Mouse (Mus musculus) liver, adult 2 months (tissue): Measurements from ENCODE around the gene Ptges3l. TPM values are rescaled to one million over a fixed set of nuclear protein-coding genes. Genes with fewer than 3 reads are reported as not detected.

ENCODE experiments used
- DNase-seq: peaks from one replicate; pipeline ENCODE4 v3.0.0-alpha.2; 2011; ENCODE audit warnings: low read depth, low spot score; ENCODE audit errors: extremely low read depth
- H3K27ac ChIP-seq: fragments of 200-500 bp; replicated peaks from 2 replicates; pipeline ENCODE4 v1.5.1; 2012; ENCODE audit warnings: low read depth, mild to moderate bottlenecking, control low read depth, inconsistent platforms, low read length; ENCODE audit not compliant: insufficient read depth
- H3K27me3 ChIP-seq: fragments of 200-500 bp; 2 replicates; pipeline ENCODE4 v1.6.1; 2012; ENCODE audit warnings: mild to moderate bottlenecking, moderate library complexity, low read length, inconsistent platforms; ENCODE audit not compliant: control insufficient read depth, insufficient read depth
- H3K36me3 ChIP-seq: fragments of 200-500 bp; 2 replicates; pipeline ENCODE4 v1.6.1; 2012; ENCODE audit warnings: low read length, inconsistent platforms; ENCODE audit not compliant: control insufficient read depth, insufficient read depth
- H3K4me1 ChIP-seq: fragments of 200-500 bp; 2 replicates; pipeline ENCODE4 v1.6.1; 2011; ENCODE audit warnings: low read length; ENCODE audit not compliant: control insufficient read depth, insufficient read depth
- H3K4me3 ChIP-seq: fragments of 200-500 bp; 2 replicates; pipeline ENCODE4 v1.5.1; 2011; ENCODE audit warnings: low read depth, mild to moderate bottlenecking, control low read depth, low read length, moderate library complexity; ENCODE audit not compliant: insufficient read depth
- H3K79me2 ChIP-seq: fragments of 200-500 bp; 2 replicates; pipeline ENCODE4 v1.6.1; 2012; ENCODE audit warnings: inconsistent platforms, mild to moderate bottlenecking, low read length, moderate library complexity; ENCODE audit not compliant: control insufficient read depth, insufficient read depth
- H3K9ac ChIP-seq: fragments of 200-500 bp; 2 replicates; pipeline ENCODE4 v1.6.1; 2012; ENCODE audit warnings: low read depth, mild to moderate bottlenecking, control low read depth, inconsistent platforms, low read length
- CTCF ChIP-seq: fragments of 200-500 bp; IDR thresholded peaks from 2 replicates; pipeline ENCODE4 v1.5.1; 2011; ENCODE audit warnings: low read depth, low read length, control low read depth
- POLR2A ChIP-seq: fragments of 200-500 bp; IDR thresholded peaks from 2 replicates; pipeline ENCODE4 v1.6.1; 2011; ENCODE audit warnings: low read length, control low read depth; ENCODE audit not compliant: insufficient read depth; ENCODE audit errors: extremely low read depth
- WGBS: fragments of 180-500 bp; shearing (Covaris S2); methylation state at CpG from one replicate; pipeline ENCODE4 v1.1.7; 2018; 5-methylcytosine and 5-hydroxymethylcytosine counted together
- polyA plus RNA-seq: library from polyadenylated mRNA; depleted of rRNA; stranded (reverse); fragments of >200 nt; gene quantifications from 2 replicates; pipeline ENCODE4 v1.2.3, GENCODE M21; 2012
- total RNA-seq: library from RNA; depleted of rRNA; stranded (reverse); fragments of >200 nt; gene quantifications from 2 replicates; pipeline ENCODE4 v1.2.3, GENCODE M21; 2014

Gene Ptges3l
- total and polyA plus RNA-seq, 2 experiments, result 0.46 to 0.93 TPM

- no peak overlapping the region for H3K27ac ChIP-seq
- no peak overlapping the region for H3K4me3 ChIP-seq
- DNase-seq, result no peak
- no peak for TF ChIP-seq POLR2A
- TF ChIP-seq CTCF, result no peak
- WGBS, result 86% methylated on average over 5 of the region's 5 CpGs
- H3K27me3 ChIP-seq, result no peaks in the 10 kb centered on the region
- no peaks in the 10 kb centered on the region for H3K36me3 ChIP-seq
- peaks cover 5% of the 10 kb centered on the region; the same call in 1 of the 2 replicates for H3K4me1 ChIP-seq
- 0 out of 2 replicates have a peak, but pooled peaks cover 2% of the 10 kb centered on the region for H3K79me2 ChIP-seq
- no peak overlapping the region for H3K9ac ChIP-seq
Observed at GRCm38 (mm10) chr11:101420148-101420547, 5.0 kb downstream of the Ptges3l start.

- WGBS, result 70% methylated on average over 3 of the region's 3 CpGs
- DNase-seq, result no peak
- Histone ChIP-seq H3K4me3 (no peak overlapping the region), H3K4me1 (peaks cover 5% of the 10 kb centered on the region; the same call in 1 of the 2 replicates), H3K9ac (no peak overlapping the region), H3K36me3 (no peaks in the 10 kb centered on the region), H3K79me2 (no peaks in the 10 kb centered on the region), H3K27me3 (no peaks in the 10 kb centered on the region), H3K27ac (no peak overlapping the region)
- no peak for TF ChIP-seq POLR2A
- TF ChIP-seq CTCF, result no peak
Observed at GRCm38 (mm10) chr11:101419610-101420009, 5.5 kb downstream of the Ptges3l start.

- no peaks in the 10 kb centered on the region for H3K36me3 ChIP-seq
- no peaks in the 10 kb centered on the region for H3K27me3 ChIP-seq
- 78% methylated on average over 6 of the region's 6 CpGs for WGBS
- H3K4me3 ChIP-seq, result no peak overlapping the region
- TF ChIP-seq POLR2A, result no peak
- TF ChIP-seq CTCF, result no peak
- no peak for DNase-seq
- H3K27ac ChIP-seq, result no peak overlapping the region
- 0 out of 2 replicates have a peak, but pooled peaks cover under 1% of the 10 kb centered on the region for H3K4me1 ChIP-seq
- H3K9ac ChIP-seq, result no peak overlapping the region
- H3K79me2 ChIP-seq, result no peaks in the 10 kb centered on the region
Observed at GRCm38 (mm10) chr11:101418991-101419390, 6.1 kb downstream of the Ptges3l start.

GRCm38 (mm10) chr11:101417101-101417855, 7.9 kb downstream of the Ptges3l start, which contains the start of gene Aarsd1:
Aarsd1 (minus strand) TSS chr11:101417615.
- H3K36me3 ChIP-seq, result peaks cover 3% of the 10 kb centered on the region; the same call in 1 of the 2 replicates
- H3K27me3 ChIP-seq, result no peaks in the 10 kb centered on the region
- no peaks in the 10 kb centered on the region for H3K4me1 ChIP-seq
- no peak for TF ChIP-seq POLR2A
- TF ChIP-seq CTCF, result no peak
- DNase-seq, result peak; percentile 75
- H3K79me2 ChIP-seq, result no peaks in the 10 kb centered on the region
- H3K27ac ChIP-seq, result 0 out of 2 replicates have a peak within 1 kb of the TSS, but pooled peaks have one; percentile 26
- under 1% methylated on average over 45 of the region's 45 CpGs for WGBS
- peak within 1 kb of the TSS; percentile 77 for H3K4me3 ChIP-seq
- H3K9ac ChIP-seq, result peak within 1 kb of the TSS; percentile 82

GRCm38 (mm10) chr11:101416433-101417100, 8.6 kb downstream of the Ptges3l start:
- H3K79me2 ChIP-seq, result no peaks in the 10 kb centered on the region
- DNase-seq, result peak; percentile 26
- peak overlapping the region; percentile 82 for H3K9ac ChIP-seq
- H3K27me3 ChIP-seq, result no peaks in the 10 kb centered on the region
- H3K27ac ChIP-seq, result no peak overlapping the region
- no peak for TF ChIP-seq POLR2A
- no peak for TF ChIP-seq CTCF
- H3K4me3 ChIP-seq, result peak overlapping the region; percentile 77
- H3K36me3 ChIP-seq, result peaks cover 3% of the 10 kb centered on the region; the same call in 1 of the 2 replicates
- no peaks in the 10 kb centered on the region for H3K4me1 ChIP-seq
- WGBS, result 1% methylated on average over 11 of the region's 11 CpGs

GRCm38 (mm10) chr11:101415306-101415705, 9.8 kb downstream of the Ptges3l start:
- H3K36me3 ChIP-seq, result peaks cover 3% of the 10 kb centered on the region; the same call in 1 of the 2 replicates
- 88% methylated on average over 2 of the region's 2 CpGs for WGBS
- no peak overlapping the region for H3K9ac ChIP-seq
- no peaks in the 10 kb centered on the region for H3K79me2 ChIP-seq
- H3K4me1 ChIP-seq, result no peaks in the 10 kb centered on the region
- no peak for DNase-seq
- H3K27me3 ChIP-seq, result no peaks in the 10 kb centered on the region
- no peak overlapping the region for H3K4me3 ChIP-seq
- TF ChIP-seq CTCF (no peak), POLR2A (no peak)
- H3K27ac ChIP-seq, result no peak overlapping the region
